Mouse (Mus musculus) gastrocnemius, adult 2 months (tissue): Measurements from ENCODE around the gene Psmc2. TPM values are rescaled to one million over a fixed set of nuclear protein-coding genes. Genes with fewer than 3 reads are reported as not detected.

Experiments
- DNase-seq: peaks from one replicate; pipeline ENCODE4 v3.0.0; 2022
- H3K27ac ChIP-seq: fragments of 200-600 bp; 2 replicates; pipeline ENCODE4 v1.8.1; 2022; ENCODE audit warnings: mild to moderate bottlenecking
- H3K4me3 ChIP-seq: fragments of 200-600 bp; 2 replicates; pipeline ENCODE4 v1.8.1; 2022; ENCODE audit warnings: mild to moderate bottlenecking, moderate library complexity
- CTCF ChIP-seq: fragments of 200-600 bp; IDR thresholded peaks from 2 replicates; pipeline ENCODE4 v1.8.1; 2022; ENCODE audit warnings: antibody characterized with exemption, mild to moderate bottlenecking, moderate library complexity
- intact Hi-C: fragments of 180-260 bp; cut with DNase I; formaldehyde crosslinking; loops from one replicate; pipeline ENCODE4 v1.15.1; 2025
- total RNA-seq, 2 experiments: library from RNA; stranded (reverse); gene quantifications; 2 replicates each; pipeline ENCODE4 v1.2.3; 2021

Psmc2 gene
- total RNA-seq, 2 experiments from 2014 or later = 111 to 127 TPM

DNA sequence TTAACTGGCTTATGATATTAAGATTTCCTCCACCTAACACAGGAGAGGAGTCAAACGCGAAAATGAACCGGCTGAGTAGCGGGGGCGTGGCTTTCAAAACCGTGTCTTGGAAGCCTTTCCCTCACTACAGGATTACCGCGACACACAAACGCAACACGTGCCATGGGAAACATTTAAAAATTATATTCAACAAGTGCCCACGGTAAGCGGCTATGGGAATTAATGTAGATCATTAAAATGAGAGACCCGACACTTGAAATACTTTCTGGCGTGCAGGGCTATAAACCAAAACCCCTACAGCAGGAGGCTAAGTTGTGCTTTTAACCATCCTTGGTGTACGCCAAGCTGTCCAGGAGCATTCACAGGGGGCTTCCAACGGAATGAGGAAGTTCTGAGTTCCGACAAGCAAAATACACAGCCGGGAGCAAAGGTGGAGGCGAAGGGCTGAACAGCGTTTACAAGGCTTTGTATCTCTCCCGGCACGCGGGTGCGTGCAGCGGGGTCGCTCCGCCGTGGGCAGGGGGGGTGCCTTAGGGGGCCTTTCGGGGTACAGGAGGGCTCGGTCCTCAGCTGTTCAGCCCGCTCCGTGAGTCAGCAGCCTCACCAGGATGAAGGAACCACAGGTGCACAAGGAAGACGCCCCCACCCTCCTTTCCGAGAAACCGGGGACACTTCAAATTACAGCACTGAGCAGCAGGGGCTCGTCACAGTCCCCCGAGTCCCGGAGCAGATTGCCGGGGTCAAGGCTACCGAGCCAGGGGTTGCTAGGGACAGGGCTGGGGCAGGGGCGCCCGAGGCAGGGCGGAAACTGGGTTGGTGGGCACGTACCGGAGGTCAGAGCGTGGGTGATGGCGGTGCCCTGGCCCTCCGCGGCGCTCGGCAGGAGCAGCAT, 676 bp upstream of the Psmc2 start:
- Histone ChIP-seq H3K4me3 (peak overlapping the region; percentile 84), H3K27ac (peak overlapping the region; percentile 91)
- DNase-seq = peak; percentile 24
- no peak for TF ChIP-seq CTCF
- intact Hi-C loops = no loop called here

DNA sequence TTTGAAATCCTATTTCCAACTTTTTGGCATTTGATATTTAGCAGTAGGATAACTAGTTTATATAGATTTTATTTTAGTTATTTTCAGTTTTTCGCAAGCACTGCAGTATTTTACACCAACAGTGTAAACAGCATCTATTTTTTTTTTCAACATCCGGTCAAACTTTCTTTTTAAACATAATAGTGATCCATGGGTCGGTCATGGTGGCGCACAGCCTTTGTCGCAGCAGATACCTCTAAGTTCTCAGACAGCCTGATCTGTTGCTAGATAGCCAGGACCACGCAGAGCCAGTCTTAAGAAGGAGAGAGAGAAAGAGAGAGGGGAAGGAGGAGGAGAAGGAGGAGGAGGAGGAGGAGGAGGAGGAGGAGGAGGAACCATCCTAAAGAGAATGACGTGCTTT, 693 bp downstream of the Psmc2 start:
- intact Hi-C loops = loop anchor here (2.0 kb wide), 1 partner anchor 49 kb away; the partner anchor contains the start of gene Pmpcb

DNA sequence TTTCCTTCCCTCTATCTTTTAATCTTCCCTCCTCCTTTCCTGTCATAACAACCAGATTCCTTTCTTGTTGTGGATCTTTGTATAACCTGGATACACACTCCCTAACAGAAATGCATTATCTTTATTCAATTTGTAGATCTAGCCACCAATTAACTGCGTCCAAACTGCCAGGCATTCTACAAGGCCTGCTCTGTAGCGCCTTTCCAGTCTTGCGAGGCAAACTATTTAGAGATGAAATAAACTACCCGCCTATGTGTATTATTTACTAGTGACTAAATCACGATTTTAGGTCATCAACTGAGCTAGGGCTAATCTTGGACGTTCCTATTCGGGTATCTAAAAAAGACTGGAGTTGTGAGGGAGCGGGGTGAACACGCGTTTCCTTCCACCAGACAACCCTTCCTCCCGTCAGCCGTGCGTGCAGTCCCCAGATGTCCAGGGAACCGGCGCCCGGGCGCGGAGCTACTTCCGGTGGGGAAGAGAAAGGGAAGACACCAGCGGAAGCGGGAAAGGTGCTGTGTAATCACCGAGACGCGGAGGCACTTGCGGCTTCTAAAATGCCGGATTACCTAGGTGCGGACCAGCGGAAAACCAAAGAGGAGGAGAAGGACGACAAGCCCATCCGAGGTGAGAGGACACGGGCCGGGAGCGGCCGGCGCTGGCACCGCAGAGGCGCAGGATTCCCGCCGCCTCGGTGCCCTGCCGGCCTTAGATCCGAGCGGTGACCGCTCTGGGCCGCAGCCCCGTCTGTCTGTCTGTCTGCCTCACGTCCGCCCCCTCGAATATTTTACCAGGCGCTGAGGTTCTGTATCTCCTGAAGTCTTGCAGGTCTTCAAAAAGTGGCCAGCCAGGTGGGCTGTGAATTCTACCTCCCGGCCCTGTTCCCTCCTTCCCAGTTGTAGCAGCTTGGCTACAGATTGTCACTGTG, 1.4 kb downstream of the Psmc2 start:
- TF ChIP-seq CTCF = no peak; the same call in 1 of the 2 replicates
- intact Hi-C loops = loop anchor here (2.0 kb wide), 1 partner anchor 50 kb away; the partner anchor contains the start of gene Pmpcb
- peak overlapping the region; percentile 91 for H3K27ac ChIP-seq
- H3K4me3 ChIP-seq = peak overlapping the region; percentile 84
- DNase-seq = peak; percentile 94

More for the DNA sequence above, 693 bp downstream of the Psmc2 start:
- Histone ChIP-seq H3K27ac (peak overlapping the region; percentile 91), H3K4me3 (peak overlapping the region; percentile 84)
- no peak for DNase-seq
- no peak for TF ChIP-seq CTCF

DNA sequence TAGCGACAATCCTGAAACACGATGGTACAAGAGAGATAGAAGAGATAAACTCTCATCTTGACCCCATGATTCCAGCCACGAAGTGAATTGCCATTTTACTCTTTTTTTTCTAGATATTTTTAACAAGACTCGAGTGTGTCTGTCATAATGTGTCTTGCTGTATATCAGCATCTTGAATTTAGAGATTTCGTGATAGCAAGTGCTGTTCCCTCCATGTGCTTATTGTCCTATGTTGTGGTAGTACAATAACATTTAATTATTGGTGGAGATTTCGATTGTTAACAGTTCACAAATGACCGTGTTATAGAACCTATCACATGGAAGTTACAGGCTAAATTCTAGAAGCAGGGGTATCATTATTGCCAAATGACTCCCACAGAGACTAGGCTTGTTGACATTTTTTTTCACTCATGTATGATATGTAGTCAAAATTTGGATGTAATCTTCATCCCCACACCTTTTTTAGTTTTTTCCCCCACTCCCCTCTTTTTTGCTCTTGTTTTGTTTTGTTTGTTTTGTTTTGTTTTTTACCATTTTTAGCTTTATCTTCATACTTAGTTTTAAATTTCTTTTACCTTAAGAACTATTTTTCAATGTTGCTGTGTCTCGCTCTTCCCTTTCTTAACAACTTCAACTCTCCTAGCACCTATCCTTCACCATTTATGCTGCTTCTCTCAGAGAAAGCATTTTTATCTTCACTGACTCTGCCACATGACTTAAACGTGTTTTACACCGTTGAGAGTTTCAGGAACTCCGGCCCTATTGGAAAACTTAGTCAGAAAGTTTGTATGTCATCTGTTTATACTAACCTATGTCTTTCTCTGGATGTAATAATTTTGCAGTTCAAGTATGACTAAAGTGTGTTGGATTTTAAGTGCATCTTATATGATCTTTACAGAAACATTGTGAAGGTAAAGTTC, 2.4 kb downstream of the Psmc2 start:
- no peak for DNase-seq
- H3K27ac ChIP-seq = peak overlapping the region; percentile 91
- H3K4me3 ChIP-seq = peak overlapping the region; percentile 84
- intact Hi-C loops = loop anchor here (2.0 kb wide), 1 partner anchor 51 kb away; the partner anchor contains the start of gene Pmpcb
- TF ChIP-seq CTCF = no peak

DNA sequence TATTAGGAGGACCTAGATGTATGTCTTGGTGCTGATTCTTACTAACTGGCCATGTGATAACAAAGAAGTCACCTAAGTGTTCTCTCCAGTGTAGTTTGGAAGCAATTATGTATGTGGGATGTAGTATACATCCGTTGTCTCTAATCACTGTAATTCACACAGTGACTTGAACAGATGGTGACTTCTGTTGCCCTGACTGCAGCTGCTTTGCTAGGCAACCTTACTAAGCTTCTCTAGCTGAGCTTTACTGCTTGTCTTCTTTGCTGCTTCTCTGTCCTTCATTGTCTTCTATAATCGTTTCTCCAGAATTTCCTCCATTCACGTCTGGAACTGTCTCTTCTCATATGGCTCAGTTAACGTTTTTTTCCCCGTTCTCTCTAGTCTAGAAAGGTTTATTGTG, 4.0 kb downstream of the Psmc2 start:
- H3K4me3 ChIP-seq = 0 out of 2 replicates have a peak overlapping the region, but pooled peaks have one; percentile 84
- no peak overlapping the region for H3K27ac ChIP-seq
- TF ChIP-seq CTCF = no peak
- intact Hi-C loops = no loop called here
- DNase-seq = no peak

DNA sequence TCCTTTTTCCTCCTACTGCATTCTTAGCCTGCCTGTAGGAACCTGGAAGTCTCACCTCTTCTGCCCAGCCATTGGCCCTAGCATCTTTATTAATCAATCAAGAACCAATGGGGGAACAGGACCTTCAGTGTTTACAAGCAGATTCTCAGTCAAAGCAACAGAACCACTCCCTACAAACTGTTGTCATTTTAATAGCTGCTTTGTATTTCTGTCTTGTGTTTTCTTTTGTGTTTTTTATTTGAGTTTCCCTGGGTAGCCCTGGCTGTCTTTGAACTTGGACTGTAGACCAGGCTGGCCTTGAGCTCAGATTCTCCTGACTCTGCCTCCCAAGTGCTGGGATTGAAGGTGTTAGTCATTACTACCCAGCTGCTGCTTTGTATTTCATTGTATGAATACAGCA, 7.1 kb downstream of the Psmc2 start:
- intact Hi-C loops = no loop called here
- no peak for DNase-seq
- no peak for TF ChIP-seq CTCF
- Histone ChIP-seq H3K27ac (no peak overlapping the region), H3K4me3 (no peak overlapping the region)

DNA sequence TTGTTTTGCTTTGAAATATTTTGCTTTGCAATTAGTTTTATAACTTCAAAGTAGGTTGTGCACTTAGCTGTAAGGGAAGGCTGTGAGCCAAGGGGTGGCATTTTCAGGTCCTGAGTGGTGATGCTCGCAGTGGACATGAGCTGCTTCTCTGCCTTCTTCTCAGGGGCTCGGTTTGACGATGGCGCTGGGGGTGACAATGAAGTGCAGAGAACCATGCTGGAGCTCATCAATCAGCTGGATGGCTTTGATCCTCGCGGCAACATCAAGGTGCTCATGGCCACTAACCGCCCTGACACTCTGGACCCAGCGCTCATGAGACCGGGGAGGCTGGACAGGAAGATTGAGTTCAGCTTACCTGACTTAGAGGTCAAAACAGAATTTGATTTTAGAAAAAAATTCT, 17.8 kb downstream of the Psmc2 start:
- Histone ChIP-seq H3K4me3 (no peak overlapping the region), H3K27ac (no peak overlapping the region)
- intact Hi-C loops = no loop called here
- no peak for DNase-seq
- TF ChIP-seq CTCF = no peak

DNA sequence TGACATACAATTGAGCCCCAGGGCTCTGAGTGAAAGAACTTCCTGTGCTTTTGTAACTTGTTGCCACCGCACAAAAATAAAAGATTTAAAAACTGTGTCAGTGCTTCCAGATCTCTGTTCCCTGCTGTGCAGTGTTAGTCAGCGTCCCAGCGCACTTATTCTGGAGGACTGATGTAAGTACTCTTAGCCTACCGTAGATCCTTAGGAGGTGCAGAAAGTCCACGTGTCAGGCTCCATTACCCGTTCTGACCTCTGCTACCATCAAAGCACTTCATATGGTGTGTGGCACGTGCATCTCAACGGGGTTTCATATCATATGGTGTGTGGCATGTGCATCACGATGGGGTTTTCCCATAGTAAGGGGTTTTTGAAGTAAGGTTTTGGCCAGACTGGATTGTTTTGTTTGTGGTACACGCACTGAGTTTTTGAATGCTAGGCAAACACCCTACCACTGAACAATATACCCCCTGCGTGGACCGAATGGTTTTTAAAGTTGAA, 18.7 kb downstream of the Psmc2 start:
- H3K27ac ChIP-seq = no peak overlapping the region
- intact Hi-C loops = no loop called here
- no peak for DNase-seq
- TF ChIP-seq CTCF = no peak
- H3K4me3 ChIP-seq = no peak overlapping the region

DNA sequence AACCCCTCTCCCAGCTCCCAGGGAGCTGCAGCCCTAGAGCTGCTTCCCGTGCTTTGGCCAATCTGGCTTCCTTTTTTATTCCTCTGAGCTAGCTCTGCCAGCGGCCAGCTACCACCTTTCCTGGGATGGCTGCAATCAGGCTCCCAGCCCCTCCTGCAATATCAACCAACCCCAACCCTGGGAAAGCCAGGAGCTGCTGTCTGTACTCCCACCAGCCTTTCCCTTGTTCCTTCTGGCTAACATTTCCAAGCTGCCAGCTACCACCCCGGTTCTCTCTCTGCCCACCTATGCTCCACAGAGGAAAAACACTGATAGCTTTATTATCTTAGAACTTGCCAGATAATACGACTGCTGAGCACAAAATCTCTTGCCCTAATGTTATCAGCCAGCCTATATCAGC, 19.8 kb downstream of the Psmc2 start:
- Histone ChIP-seq H3K4me3 (no peak overlapping the region), H3K27ac (no peak overlapping the region)
- intact Hi-C loops = no loop called here
- DNase-seq = no peak
- TF ChIP-seq CTCF = no peak

DNA sequence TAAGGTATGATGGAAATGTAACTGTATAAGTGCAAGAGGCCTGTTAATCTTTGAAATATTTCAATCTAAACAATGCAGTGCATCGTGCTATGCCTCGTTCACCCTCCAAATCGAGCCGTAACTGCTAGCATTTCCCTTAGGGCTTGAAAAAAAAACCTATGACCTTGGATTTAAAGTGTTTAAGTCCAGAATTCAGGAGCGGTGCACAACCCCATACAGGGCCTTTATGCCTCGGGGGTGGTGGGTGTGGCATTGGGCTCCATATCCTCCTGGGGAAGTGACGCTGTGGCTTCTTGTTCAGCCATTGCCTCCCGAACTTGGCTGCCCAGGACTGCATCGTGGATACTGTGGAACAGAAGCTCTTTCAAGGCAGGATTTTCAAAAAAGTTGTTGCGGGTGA, 25.8 kb downstream of the Psmc2 start:
- no peak for TF ChIP-seq CTCF
- DNase-seq = no peak
- Histone ChIP-seq H3K4me3 (no peak overlapping the region), H3K27ac (no peak overlapping the region)
- intact Hi-C loops = no loop called here

DNA sequence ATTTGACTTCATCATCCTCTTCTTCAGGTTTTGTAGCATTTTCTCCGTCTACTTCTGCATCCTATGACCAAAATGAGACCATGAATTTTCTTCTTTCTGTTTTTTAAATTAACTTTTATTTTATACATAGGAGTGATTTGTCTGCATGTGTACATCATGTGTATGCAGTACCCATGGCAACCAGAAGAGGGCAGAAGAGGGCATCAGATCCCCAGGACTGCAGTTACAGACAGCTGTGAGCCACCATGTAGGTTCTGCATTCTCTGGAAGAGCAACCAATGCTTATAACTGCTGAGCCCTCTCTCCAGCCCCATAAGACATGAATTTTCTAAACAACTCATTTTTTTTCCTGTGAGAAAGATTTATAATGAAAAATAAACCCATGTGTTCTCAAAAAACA, 28.9 kb downstream of the Psmc2 start:
- DNase-seq = peak; percentile 30
- intact Hi-C loops = no loop called here
- TF ChIP-seq CTCF = peak; percentile 62
- no peak overlapping the region for H3K27ac ChIP-seq
- H3K4me3 ChIP-seq = no peak overlapping the region

DNA sequence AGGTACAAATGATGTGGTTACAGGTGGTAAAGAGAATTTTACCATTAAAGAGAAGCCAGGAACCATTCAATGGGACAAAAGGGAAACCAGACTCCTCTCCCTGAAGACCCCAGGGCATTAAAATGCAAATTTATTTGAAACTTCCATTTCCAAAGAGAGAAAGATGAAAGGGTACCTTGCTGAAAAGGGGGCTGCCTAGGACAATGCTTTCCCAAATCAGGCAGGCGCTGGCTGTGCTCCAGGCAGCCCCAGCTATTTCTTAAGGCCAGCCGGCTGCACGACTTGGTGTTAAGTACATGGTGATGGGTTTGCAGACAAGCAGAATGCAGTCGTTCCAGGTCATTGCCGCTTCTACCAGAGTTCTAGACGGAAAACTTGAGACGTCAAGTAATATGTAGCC, 41.3 kb downstream of the Psmc2 start:
- no peak for DNase-seq
- intact Hi-C loops = no loop called here
- H3K4me3 ChIP-seq = no peak overlapping the region
- TF ChIP-seq CTCF = no peak
- no peak overlapping the region for H3K27ac ChIP-seq
